Mouse (Mus musculus) MEL (cell line): ENCODE measurements around the gene Gorasp1.

Source experiments
- CTCF ChIP-seq, 3 experiments: IDR thresholded peaks in 2 of 3; conservative IDR thresholded peaks in 1 of 3; 2 replicates each; pipeline ENCODE4 v1.5.1; 2011 to 2012; ENCODE audit warnings: low read length in 3 of 3, low read depth in 2 of 3, mild to moderate bottlenecking in 2 of 3, improper control_type of control experiment in 1 of 3, inconsistent platforms in 1 of 3, mixed read lengths in 1 of 3, moderate library complexity in 1 of 3; ENCODE audit not compliant: control insufficient read depth in 1 of 3, insufficient read depth in 1 of 3, poor library complexity in 1 of 3, severe bottlenecking in 1 of 3
- EP300 ChIP-seq, 2 experiments: IDR thresholded peaks; 2 replicates each; pipeline ENCODE4 v1.6.1; 2011; ENCODE audit warnings: improper control_type of control experiment in 2 of 2, low read length in 2 of 2, low read depth in 1 of 2, mild to moderate bottlenecking in 1 of 2
- GATA1 ChIP-seq: IDR thresholded peaks from 2 replicates; pipeline ENCODE4 v1.6.1; 2011; ENCODE audit warnings: low read depth, low read length, improper control_type of control experiment
- MEF2A ChIP-seq: IDR thresholded peaks from 2 replicates; pipeline ENCODE4 v1.6.1; 2014; ENCODE audit warnings: low read depth, mild to moderate bottlenecking, inconsistent platforms, low read length, improper control_type of control experiment; ENCODE audit not compliant: poor library complexity, insufficient replicate concordance, severe bottlenecking; ENCODE audit errors: extremely low read depth
- MYC ChIP-seq: IDR thresholded peaks from 2 replicates; pipeline ENCODE4 v1.6.1; 2011; ENCODE audit warnings: low read depth, mild to moderate bottlenecking, low read length, improper control_type of control experiment, moderate library complexity
- POLR2A ChIP-seq, 2 experiments: IDR thresholded peaks; 2 replicates each; pipeline ENCODE4 v1.6.1; 2011 to 2012; ENCODE audit warnings: low read length in 2 of 2, mild to moderate bottlenecking in 2 of 2, control low read depth in 1 of 2, improper control_type of control experiment in 1 of 2, low read depth in 1 of 2, moderate library complexity in 1 of 2; ENCODE audit not compliant: control insufficient read depth in 1 of 2, insufficient read depth in 1 of 2, poor library complexity in 1 of 2
- POLR2AphosphoS5 ChIP-seq: IDR thresholded peaks from 2 replicates; pipeline ENCODE4 v1.6.1; 2012; ENCODE audit warnings: low read depth, borderline replicate concordance, mild to moderate bottlenecking, inconsistent platforms, low read length, moderate library complexity, mixed read lengths
- SIN3A ChIP-seq: IDR thresholded peaks from 2 replicates; pipeline ENCODE4 v1.6.1; 2012; ENCODE audit warnings: low read length, improper control_type of control experiment, inconsistent platforms
- TBP ChIP-seq: IDR thresholded peaks from 2 replicates; pipeline ENCODE4 v1.8.0; 2011; ENCODE audit warnings: low read depth, low read length, improper control_type of control experiment
- TCF12 ChIP-seq: IDR thresholded peaks from 2 replicates; pipeline ENCODE4 v1.6.1; 2014; ENCODE audit warnings: low read depth, mild to moderate bottlenecking, inconsistent platforms, low read length, improper control_type of control experiment, moderate library complexity
- USF1 ChIP-seq: IDR thresholded peaks from 2 replicates; pipeline ENCODE4 v1.6.1; 2014; ENCODE audit warnings: low read depth, mild to moderate bottlenecking, inconsistent platforms, low read length, improper control_type of control experiment, moderate library complexity
- USF2 ChIP-seq, 2 experiments: IDR thresholded peaks; 2 replicates each; pipeline ENCODE4 v1.6.1; 2011 to 2012; ENCODE audit warnings: improper control_type of control experiment in 2 of 2, low read length in 2 of 2, borderline replicate concordance in 1 of 2, inconsistent platforms in 1 of 2, low read depth in 1 of 2, mild to moderate bottlenecking in 1 of 2; ENCODE audit not compliant: insufficient read depth in 1 of 2

GRCm38 (mm10) chr9:119951388-119951787 is 14.0 kb upstream of the Gorasp1 start:
- TF ChIP-seq POLR2A (IDR thresholded peaks at IDR 0.05; ENCODE audit: control insufficient read depth in 1 of 2, insufficient read depth in 1 of 2, low read depth in 1 of 2, low read length in 2 of 2, poor library complexity in 1 of 2) (no peak), USF2 (IDR thresholded peaks at IDR 0.05; ENCODE audit: borderline replicate concordance in 1 of 2, insufficient read depth in 1 of 2, low read depth in 1 of 2, low read length in 2 of 2) (no peak), CTCF (IDR thresholded peaks at IDR 0.05 in 2 of 3, conservative IDR thresholded peaks at IDR 0.05 in 1 of 3; ENCODE audit: control insufficient read depth in 1 of 3, insufficient read depth in 1 of 3, low read depth in 2 of 3, low read length in 3 of 3, poor library complexity in 1 of 3, severe bottlenecking in 1 of 3) (no peak), USF1 (no peak), TBP (no peak), GATA1 (no peak), EP300 (IDR thresholded peaks at IDR 0.05; ENCODE audit: low read depth in 1 of 2, low read length in 2 of 2) (no peak), SIN3A (no peak), MEF2A (no peak), TCF12 (no peak), POLR2AphosphoS5 (no peak), MYC (no peak)
